Mouse (Mus musculus) limb, embryonic 14.5 days (tissue): Measurements from ENCODE around the gene Tulp3. TPM values are rescaled to one million over a fixed set of nuclear protein-coding genes. Genes with fewer than 3 reads are reported as not detected.

Experiments
- ATAC-seq: fragments of 200-750 bp; cut with Nextera tagmentation; 2 replicates; pipeline ENCODE4 v1.8.0; 2017; ENCODE audit warnings: low read depth, moderate number of reproducible peaks, moderate TSS enrichment; ENCODE audit not compliant: low FRiP score
- DNase-seq: peaks from one replicate; pipeline ENCODE4 v3.0.0-alpha.2; 2015; ENCODE audit warnings: low spot score
- H3K27ac ChIP-seq: fragments of 300-500 bp; sonication (generic); replicated peaks from 2 replicates; pipeline ENCODE4 v1.5.1; 2014; ENCODE audit warnings: low read depth, mild to moderate bottlenecking, low read length, moderate library complexity, mixed read lengths
- H3K27me3 ChIP-seq: fragments of 300-500 bp; sonication (generic); 2 replicates; pipeline ENCODE4 v1.6.1; 2014; ENCODE audit warnings: low read length, mixed read lengths; ENCODE audit not compliant: control insufficient read depth, insufficient read depth
- H3K36me3 ChIP-seq: fragments of 300-500 bp; sonication (generic); 2 replicates; pipeline ENCODE4 v1.6.1; 2014; ENCODE audit warnings: mild to moderate bottlenecking, low read length, moderate library complexity, mixed read lengths; ENCODE audit not compliant: control insufficient read depth, insufficient read depth
- H3K4me1 ChIP-seq: fragments of 300-500 bp; sonication (generic); 2 replicates; pipeline ENCODE4 v1.6.1; 2014; ENCODE audit warnings: antibody characterized with exemption, low read length, mixed read lengths; ENCODE audit not compliant: control insufficient read depth, insufficient read depth
- H3K4me2 ChIP-seq: fragments of 300-500 bp; sonication (generic); replicated peaks from 2 replicates; pipeline ENCODE4 v1.6.1; 2014; ENCODE audit warnings: low read depth, mild to moderate bottlenecking, low read length, moderate library complexity; ENCODE audit not compliant: severe bottlenecking
- H3K4me3 ChIP-seq: fragments of 300-500 bp; sonication (generic); replicated peaks from 2 replicates; pipeline ENCODE4 v1.5.1; 2014; ENCODE audit warnings: low read length
- H3K9ac ChIP-seq: fragments of 300-500 bp; sonication (generic); 2 replicates; pipeline ENCODE4 v1.6.1; 2014; ENCODE audit warnings: mild to moderate bottlenecking, low read depth, low read length, moderate library complexity; ENCODE audit not compliant: severe bottlenecking
- H3K9me3 ChIP-seq: fragments of 300-500 bp; sonication (generic); 2 replicates; pipeline ENCODE4 v1.6.1; 2016; ENCODE audit warnings: low read length; ENCODE audit not compliant: control insufficient read depth
- POLR2A ChIP-seq: fragments of 200-500 bp; IDR thresholded peaks from 2 replicates; pipeline ENCODE4 v1.8.0; 2012; ENCODE audit warnings: inconsistent platforms, mild to moderate bottlenecking, moderate library complexity, borderline replicate concordance; ENCODE audit not compliant: insufficient read depth, insufficient read length; ENCODE audit errors: extremely low read depth
- WGBS: fragments of 180-500 bp; shearing (Covaris S2); extraction: QIAGEN DNeasy Blood & Tissue Kit; methylation state at CpG from one replicate; pipeline ENCODE4 v1.1.7; 2014; 5-methylcytosine and 5-hydroxymethylcytosine counted together
- polyA plus RNA-seq, 2 experiments: library from polyadenylated mRNA; depleted of rRNA in 1 of 2; stranded (reverse) in 1 of 2; unstranded in 1 of 2; fragments of >200 nt; fragmentation: Nextera tagmentation in 1 of 2; extraction: Ambion mirVana in 1 of 2; gene quantifications; 2 replicates each; pipeline versions ENCODE4 v1.2.1 to v1.2.3; 2012 to 2014

Tulp3 gene
- polyA plus RNA-seq, 2 experiments = 20.3 to 49.0 TPM

DNA sequence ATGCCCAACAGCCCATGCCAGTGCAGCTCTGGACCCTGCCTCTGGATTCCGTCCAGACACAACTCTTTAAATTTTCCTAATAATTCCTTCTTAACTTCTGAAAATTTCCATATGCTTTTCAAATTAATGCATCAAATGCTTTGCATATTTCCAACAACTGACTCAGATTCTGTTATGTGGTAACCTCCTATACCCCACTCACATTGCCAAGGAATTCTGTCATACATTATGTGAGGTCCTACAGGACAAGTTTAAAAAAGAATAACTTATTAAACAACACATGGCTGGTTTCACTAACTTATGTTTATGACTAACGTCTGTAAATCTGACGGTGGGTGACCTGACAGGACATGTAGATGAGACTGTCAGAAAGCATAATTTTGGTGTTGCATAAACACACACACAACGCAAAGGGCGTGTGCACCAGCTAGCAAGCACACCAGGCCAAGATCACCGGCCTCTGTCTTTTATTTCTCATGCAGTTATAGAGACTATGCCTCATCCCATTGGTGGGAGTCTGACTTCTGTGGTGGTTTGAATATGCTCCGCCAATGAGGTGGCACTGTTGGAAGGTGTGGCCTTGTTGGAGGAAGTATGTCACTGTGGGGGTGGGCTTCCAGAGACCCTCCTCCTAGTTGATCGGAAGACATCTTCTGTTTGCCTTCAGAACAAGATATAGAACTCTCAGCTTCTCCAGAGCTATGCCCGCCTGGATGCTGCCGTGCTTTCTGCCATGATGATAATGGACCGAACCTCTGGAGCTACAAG lies 13.5 kb downstream of the Tulp3 start:
- 83% methylated on average over 11 of the region's 11 CpGs for WGBS
- no peaks in the 10 kb centered on the region for H3K27me3 ChIP-seq
- TF ChIP-seq POLR2A = no peak
- peaks cover 7% of the 10 kb centered on the region; the same call in 1 of the 2 replicates for H3K4me1 ChIP-seq
- peaks cover 18% of the 10 kb centered on the region for H3K36me3 ChIP-seq
- no peak overlapping the region for H3K4me3 ChIP-seq
- no peak for ATAC-seq
- H3K9ac ChIP-seq = no peak overlapping the region
- peak overlapping the region; percentile 26; the same call in 1 of the 2 replicates for H3K27ac ChIP-seq
- no peak for DNase-seq
- H3K9me3 ChIP-seq = no peaks in the 10 kb centered on the region
- no peak overlapping the region for H3K4me2 ChIP-seq

DNA sequence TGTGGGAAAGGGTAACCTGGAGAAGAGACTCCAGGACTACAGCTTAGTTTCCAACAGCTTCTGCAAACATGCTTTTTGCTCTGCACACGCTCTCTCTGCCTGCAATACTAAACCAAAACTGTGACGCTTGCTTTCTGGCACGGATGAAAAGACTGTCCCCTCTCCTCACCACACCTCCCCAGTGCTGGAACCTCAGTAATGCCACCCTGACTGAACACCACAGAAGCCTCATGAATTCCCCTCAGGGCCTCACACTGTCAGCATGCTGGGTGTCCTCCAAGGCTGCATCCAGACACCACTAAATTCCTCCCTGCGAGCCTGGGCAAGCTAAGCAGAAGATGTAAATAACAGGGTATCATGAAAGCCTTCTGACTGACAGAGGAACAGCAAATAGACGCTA lies 16.8 kb downstream of the Tulp3 start:
- 20% methylated on average over 5 of the region's 5 CpGs for WGBS
- no peak overlapping the region for H3K9ac ChIP-seq
- H3K4me3 ChIP-seq = no peak overlapping the region
- H3K27me3 ChIP-seq = no peaks in the 10 kb centered on the region
- peaks cover 7% of the 10 kb centered on the region; the same call in 1 of the 2 replicates for H3K4me1 ChIP-seq
- peak; percentile 42 for DNase-seq
- H3K27ac ChIP-seq = peak overlapping the region; percentile 13; the same call in 1 of the 2 replicates
- no peaks in the 10 kb centered on the region for H3K9me3 ChIP-seq
- ATAC-seq = peak; percentile 60; the same call in 1 of the 2 replicates
- H3K36me3 ChIP-seq = peaks cover 34% of the 10 kb centered on the region
- H3K4me2 ChIP-seq = no peak overlapping the region
- TF ChIP-seq POLR2A = no peak

DNA sequence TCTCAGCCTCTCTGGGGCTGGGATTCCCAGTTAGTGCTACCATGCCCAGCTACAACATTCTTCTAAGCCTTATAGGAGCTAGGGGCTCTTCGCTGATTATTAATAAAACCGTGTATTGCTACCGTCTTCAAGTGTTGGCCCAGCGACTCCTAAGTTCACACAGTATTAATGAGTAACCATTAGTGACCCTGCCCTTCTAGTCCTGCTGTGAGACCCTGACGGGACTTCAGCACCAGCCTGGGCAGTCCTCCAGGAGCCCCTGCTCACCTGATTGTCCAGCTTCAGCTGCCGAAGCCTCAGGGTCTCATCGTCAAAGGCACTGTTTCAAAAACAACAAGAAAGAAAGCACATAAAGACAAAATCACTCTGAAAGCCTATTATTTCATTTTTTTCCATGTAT lies 18.2 kb downstream of the Tulp3 start:
- WGBS = 80% methylated on average over 7 of the region's 7 CpGs

DNA sequence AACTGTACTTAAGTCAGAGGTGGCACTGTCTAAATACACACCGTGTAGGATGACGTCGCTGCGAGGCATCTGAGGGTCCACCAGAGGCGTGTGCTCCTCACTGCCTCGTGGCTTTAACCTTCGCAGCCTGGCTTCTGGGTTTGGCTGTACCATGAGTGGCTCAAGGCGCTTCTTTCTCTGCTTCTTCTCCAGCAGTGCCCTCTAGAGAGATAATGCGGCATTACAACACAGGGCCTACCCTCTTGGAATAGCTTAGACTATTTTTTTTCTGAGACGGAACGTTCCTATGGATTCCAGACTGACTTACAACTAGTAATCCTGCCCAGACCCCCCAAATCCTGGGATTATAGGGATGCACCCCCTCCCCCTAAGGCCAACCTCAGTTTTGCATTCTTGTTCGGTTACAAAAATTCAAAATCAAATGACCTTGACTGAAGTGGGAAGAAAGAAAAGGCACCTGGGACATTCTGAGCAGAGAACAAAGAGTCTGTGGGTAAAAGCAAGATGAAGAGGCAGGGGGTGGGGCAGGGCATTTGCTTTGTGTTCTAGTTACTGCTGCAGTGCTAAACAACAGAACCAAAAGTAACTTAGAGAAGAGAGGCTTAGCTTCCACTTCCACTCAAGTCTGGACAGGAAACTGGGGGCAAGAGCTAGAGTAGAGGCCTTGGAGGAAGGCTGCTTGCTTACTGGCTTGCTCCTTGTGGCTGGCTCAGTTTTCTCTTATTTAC lies 21.1 kb downstream of the Tulp3 start:
- Histone ChIP-seq H3K36me3 (peaks cover 56% of the 10 kb centered on the region), H3K4me3 (no peak overlapping the region), H3K4me2 (no peak overlapping the region), H3K27ac (0 out of 2 replicates have a peak overlapping the region, but pooled peaks have one; percentile 26), H3K4me1 (peaks cover 5% of the 10 kb centered on the region; the same call in 1 of the 2 replicates), H3K9me3 (peaks cover 9% of the 10 kb centered on the region; the same call in 1 of the 2 replicates), H3K27me3 (no peaks in the 10 kb centered on the region), H3K9ac (no peak overlapping the region)
- DNase-seq (peak; percentile 83), ATAC-seq (peak; percentile 60; the same call in 1 of the 2 replicates)
- 24% methylated on average over 12 of the region's 12 CpGs for WGBS
- TF ChIP-seq POLR2A = no peak

More for the DNA sequence above, 18.2 kb downstream of the Tulp3 start:
- no peaks in the 10 kb centered on the region for H3K27me3 ChIP-seq
- H3K4me3 ChIP-seq = no peak overlapping the region
- H3K9ac ChIP-seq = no peak overlapping the region
- TF ChIP-seq POLR2A = no peak
- no peak overlapping the region for H3K27ac ChIP-seq
- no peaks in the 10 kb centered on the region for H3K9me3 ChIP-seq
- ATAC-seq (no peak), DNase-seq (no peak)
- peaks cover 7% of the 10 kb centered on the region; the same call in 1 of the 2 replicates for H3K4me1 ChIP-seq
- H3K4me2 ChIP-seq = no peak overlapping the region
- peaks cover 40% of the 10 kb centered on the region for H3K36me3 ChIP-seq

DNA sequence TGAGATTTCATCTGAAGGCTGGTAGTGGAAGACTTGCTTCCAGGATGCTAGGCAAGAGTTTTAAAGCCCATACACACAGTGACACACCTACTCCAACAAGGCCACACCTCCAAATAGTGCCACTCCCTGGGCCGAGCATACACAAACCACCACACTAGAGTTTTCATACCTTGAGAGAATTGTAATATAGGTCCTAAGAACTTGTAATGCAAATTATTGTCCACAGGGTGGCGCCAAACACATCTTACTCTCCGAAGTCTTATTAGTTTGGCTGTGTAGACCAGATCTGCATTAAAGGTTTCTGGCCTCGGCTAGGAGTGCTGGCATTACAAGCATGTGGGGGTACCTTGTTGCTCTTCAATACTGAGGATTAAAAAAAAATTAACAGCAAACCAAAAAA lies 37.3 kb downstream of the Tulp3 start:
- H3K36me3 ChIP-seq = peaks cover 25% of the 10 kb centered on the region
- no peak overlapping the region for H3K4me2 ChIP-seq
- H3K27me3 ChIP-seq = no peaks in the 10 kb centered on the region
- H3K9me3 ChIP-seq = no peaks in the 10 kb centered on the region
- ATAC-seq = no peak; the same call in 1 of the 2 replicates
- DNase-seq = peak; percentile 83
- H3K9ac ChIP-seq = no peak overlapping the region
- H3K27ac ChIP-seq = no peak overlapping the region
- 8% methylated on average over 4 of the region's 4 CpGs for WGBS
- no peak for TF ChIP-seq POLR2A
- H3K4me1 ChIP-seq = no peaks in the 10 kb centered on the region
- no peak overlapping the region for H3K4me3 ChIP-seq
